Mouse (Mus musculus) T-helper 1 cell (primary cell): ENCODE data around the gene Rsph3a.

Experiments used
- in situ Hi-C: fragments of 300-600 bp; cut with MboI, MseI; formaldehyde crosslinking; loops from one replicate; pipeline ENCODE4 v1.15.1; 2025; ENCODE audit warnings: high pct_unique_total_duplicates

Gene Rsph3a

DNA sequence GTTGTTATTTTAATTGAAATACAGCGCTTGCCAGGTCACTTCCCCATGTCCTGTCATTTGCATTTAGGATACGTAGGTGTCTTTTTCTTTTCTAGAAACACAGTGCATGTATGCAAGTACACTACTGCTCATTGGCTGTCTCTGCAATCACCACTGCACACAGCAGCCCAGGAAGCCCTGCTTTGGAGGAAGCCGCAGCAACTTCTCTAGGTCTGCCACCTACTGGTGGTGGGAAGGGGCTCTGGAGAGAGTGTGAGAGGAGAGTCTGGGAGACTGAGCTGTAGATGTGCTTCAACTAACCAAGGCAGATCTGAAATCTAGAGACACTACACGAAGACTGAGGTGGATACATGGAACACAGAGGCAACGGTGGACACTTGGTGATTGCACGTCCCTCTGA, 77.3 kb downstream of the Rsph3a start:
- in situ Hi-C loops, result loop anchor here (25.0 kb wide), 1 partner anchor 560 kb away; no protein-coding TSS in a partner anchor

DNA sequence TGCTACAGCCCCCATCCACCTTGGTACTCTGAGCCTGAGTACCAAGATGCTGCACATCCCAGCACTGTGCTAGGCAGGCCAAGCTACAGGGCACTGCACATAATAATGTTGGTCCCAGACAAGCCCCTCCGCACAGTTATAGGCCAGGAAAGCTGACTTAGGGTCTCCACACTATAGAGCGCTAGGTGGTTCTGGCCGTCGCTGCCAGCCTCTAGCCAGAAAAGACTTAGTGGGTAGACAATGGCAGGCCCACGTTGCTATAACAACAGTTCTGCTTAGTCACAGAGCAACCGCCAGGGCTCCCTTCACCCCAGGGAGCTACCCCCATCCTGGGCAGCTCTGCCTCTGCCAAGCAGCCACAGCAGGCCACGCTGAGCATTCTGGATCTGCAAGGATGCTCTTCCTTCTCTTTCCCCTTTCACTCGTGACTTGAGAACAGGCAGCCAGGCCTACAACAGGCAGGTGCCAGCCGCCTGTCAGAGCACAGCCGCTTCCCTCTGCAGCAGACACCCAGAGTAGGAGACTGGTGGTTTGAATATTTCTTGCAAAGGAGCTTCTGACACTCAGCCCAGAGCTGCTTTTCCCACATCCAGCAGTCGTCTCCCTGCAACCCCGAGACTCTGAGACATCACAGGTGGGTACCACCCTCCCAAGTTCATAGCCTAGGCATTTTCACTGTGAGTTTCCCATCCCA, 82.2 kb downstream of the Rsph3a start:
- in situ Hi-C loops, result loop anchor here (25.0 kb wide), 2 partner anchors 90 to 765 kb away; partner anchors contain the start of genes Rsph3a and Tagap
